Mouse (Mus musculus) forebrain, embryonic 15.5 days (tissue): ENCODE results near the gene Sestd1. TPM values are rescaled to one million over a fixed set of nuclear protein-coding genes. Genes with fewer than 3 reads are reported as not detected.

Experiments used
- ATAC-seq: fragments of 200-750 bp; cut with Nextera tagmentation; replicated peaks from 2 replicates; pipeline ENCODE4 v1.8.0; 2017; ENCODE audit warnings: mild to moderate bottlenecking, moderate TSS enrichment, moderate library complexity
- H3K27ac ChIP-seq: fragments of 300-500 bp; sonication (generic); replicated peaks from 2 replicates; pipeline ENCODE4 v1.5.1; 2015; ENCODE audit warnings: mild to moderate bottlenecking, inconsistent platforms
- H3K27me3 ChIP-seq: fragments of 300-500 bp; sonication (generic); 2 replicates; pipeline ENCODE4 v1.6.1; 2015; ENCODE audit warnings: inconsistent platforms
- H3K36me3 ChIP-seq: fragments of 300-500 bp; sonication (generic); 2 replicates; pipeline ENCODE4 v1.6.1; 2015; ENCODE audit warnings: mild to moderate bottlenecking, inconsistent platforms
- H3K4me1 ChIP-seq: fragments of 300-500 bp; sonication (generic); 2 replicates; pipeline ENCODE4 v1.6.1; 2015; ENCODE audit warnings: inconsistent platforms
- H3K4me2 ChIP-seq: fragments of 300-500 bp; sonication (generic); replicated peaks from 2 replicates; pipeline ENCODE4 v1.6.1; 2015; ENCODE audit warnings: mild to moderate bottlenecking, inconsistent platforms
- H3K4me3 ChIP-seq: fragments of 300-500 bp; sonication (generic); 2 replicates; pipeline ENCODE4 v1.5.1; 2015; ENCODE audit warnings: mild to moderate bottlenecking, inconsistent platforms
- H3K9ac ChIP-seq: fragments of 300-500 bp; sonication (generic); replicated peaks from 2 replicates; pipeline ENCODE4 v1.6.1; 2015; ENCODE audit warnings: mild to moderate bottlenecking, inconsistent platforms
- H3K9me3 ChIP-seq: fragments of 300-500 bp; sonication (generic); 2 replicates; pipeline ENCODE4 v1.6.1; 2016; ENCODE audit warnings: inconsistent platforms
- WGBS: fragments of 180-500 bp; shearing (Covaris S2); methylation state at CpG from one replicate; pipeline ENCODE4 v1.1.7; 2015; ENCODE audit warnings: mixed read lengths; 5-methylcytosine and 5-hydroxymethylcytosine counted together
- polyA plus RNA-seq: library from polyadenylated mRNA; unstranded; fragments of >200 nt; fragmentation: Nextera tagmentation; extraction: Ambion mirVana; gene quantifications from 2 replicates; pipeline ENCODE4 v1.2.1, GENCODE M21; 2015

Sestd1 gene
- polyA plus RNA-seq, 1 experiment from 2014 or later: 40.5 TPM

GRCm38 (mm10) chr2:77200958-77201614 is 79.3 kb downstream of the Sestd1 start:
- WGBS: 92% methylated on average over 5 of the region's 5 CpGs
- ATAC-seq: no peak
- H3K27me3 ChIP-seq: no peaks in the 10 kb centered on the region

GRCm38 (mm10) chr2:77200379-77200778 is 80.0 kb downstream of the Sestd1 start:
- H3K9me3 ChIP-seq: no peaks in the 10 kb centered on the region
- H3K27me3 ChIP-seq: no peaks in the 10 kb centered on the region
- H3K9ac ChIP-seq: no peak overlapping the region
- H3K36me3 ChIP-seq: peaks cover 16% of the 10 kb centered on the region
- WGBS: 94% methylated on average over 4 of the region's 4 CpGs
- H3K4me2 ChIP-seq: no peak overlapping the region
- H3K27ac ChIP-seq: no peak overlapping the region
- H3K4me1 ChIP-seq: no peaks in the 10 kb centered on the region
- H3K4me3 ChIP-seq: no peak overlapping the region
- ATAC-seq: no peak

More at GRCm38 (mm10) chr2:77200958-77201614, 79.3 kb downstream of the Sestd1 start:
- H3K4me3 ChIP-seq: no peak overlapping the region
- no peak overlapping the region for H3K27ac ChIP-seq
- peaks cover 19% of the 10 kb centered on the region for H3K36me3 ChIP-seq
- no peaks in the 10 kb centered on the region for H3K9me3 ChIP-seq
- no peak overlapping the region for H3K4me2 ChIP-seq
- H3K9ac ChIP-seq: no peak overlapping the region
- H3K4me1 ChIP-seq: no peaks in the 10 kb centered on the region

GRCm38 (mm10) chr2:77198246-77198645 is 82.1 kb downstream of the Sestd1 start:
- Histone ChIP-seq H3K27me3 (no peaks in the 10 kb centered on the region), H3K27ac (no peak overlapping the region), H3K36me3 (peaks cover 35% of the 10 kb centered on the region; the same call in 1 of the 2 replicates), H3K4me2 (no peak overlapping the region), H3K9me3 (no peaks in the 10 kb centered on the region), H3K4me1 (no peaks in the 10 kb centered on the region), H3K4me3 (no peak overlapping the region), H3K9ac (no peak overlapping the region)
- no peak for ATAC-seq
- WGBS: 86% methylated on average over 5 of the region's 5 CpGs

- H3K27me3 ChIP-seq: no peaks in the 10 kb centered on the region
- no peak overlapping the region for H3K4me2 ChIP-seq
- no peak overlapping the region for H3K4me3 ChIP-seq
- H3K27ac ChIP-seq: no peak overlapping the region
- no peaks in the 10 kb centered on the region for H3K9me3 ChIP-seq
- ATAC-seq: no peak
- no peaks in the 10 kb centered on the region for H3K4me1 ChIP-seq
- peaks cover 38% of the 10 kb centered on the region for H3K36me3 ChIP-seq
- 91% methylated on average over 4 of the region's 4 CpGs for WGBS
- no peak overlapping the region for H3K9ac ChIP-seq
Measured at GRCm38 (mm10) chr2:77196819-77197218, 83.6 kb downstream of the Sestd1 start.

- Histone ChIP-seq H3K9me3 (no peaks in the 10 kb centered on the region), H3K4me1 (no peaks in the 10 kb centered on the region), H3K4me3 (no peak overlapping the region), H3K27ac (no peak overlapping the region), H3K9ac (no peak overlapping the region), H3K36me3 (peaks cover 53% of the 10 kb centered on the region), H3K4me2 (no peak overlapping the region), H3K27me3 (no peaks in the 10 kb centered on the region)
- 93% methylated on average over 5 of the region's 5 CpGs for WGBS
- ATAC-seq: no peak
Measured at GRCm38 (mm10) chr2:77195056-77195455, 85.3 kb downstream of the Sestd1 start.

GRCm38 (mm10) chr2:77191811-77192210 is 88.6 kb downstream of the Sestd1 start:
- Histone ChIP-seq H3K4me3 (no peak overlapping the region), H3K36me3 (peaks cover 68% of the 10 kb centered on the region), H3K9ac (no peak overlapping the region), H3K9me3 (no peaks in the 10 kb centered on the region), H3K4me1 (no peaks in the 10 kb centered on the region), H3K27ac (no peak overlapping the region), H3K27me3 (no peaks in the 10 kb centered on the region), H3K4me2 (no peak overlapping the region)
- ATAC-seq: no peak
- WGBS: 94% methylated on average over 3 of the region's 3 CpGs

GRCm38 (mm10) chr2:77190891-77191290 is 89.5 kb downstream of the Sestd1 start:
- no peak overlapping the region for H3K9ac ChIP-seq
- H3K27me3 ChIP-seq: no peaks in the 10 kb centered on the region
- peaks cover 68% of the 10 kb centered on the region for H3K36me3 ChIP-seq
- H3K4me1 ChIP-seq: no peaks in the 10 kb centered on the region
- WGBS: 94% methylated on average over 7 of the region's 7 CpGs
- no peaks in the 10 kb centered on the region for H3K9me3 ChIP-seq
- no peak overlapping the region for H3K4me2 ChIP-seq
- H3K27ac ChIP-seq: no peak overlapping the region
- H3K4me3 ChIP-seq: no peak overlapping the region
- ATAC-seq: no peak

- no peak overlapping the region for H3K27ac ChIP-seq
- no peak for ATAC-seq
- no peaks in the 10 kb centered on the region for H3K27me3 ChIP-seq
- 94% methylated on average over 3 of the region's 3 CpGs for WGBS
- no peak overlapping the region for H3K4me3 ChIP-seq
- H3K36me3 ChIP-seq: peaks cover 68% of the 10 kb centered on the region
- no peaks in the 10 kb centered on the region for H3K9me3 ChIP-seq
- no peak overlapping the region for H3K9ac ChIP-seq
- no peaks in the 10 kb centered on the region for H3K4me1 ChIP-seq
- no peak overlapping the region for H3K4me2 ChIP-seq
Measured at GRCm38 (mm10) chr2:77190301-77190700, 90.1 kb downstream of the Sestd1 start.

- WGBS: 93% methylated on average over 7 of the region's 7 CpGs
- peaks cover 62% of the 10 kb centered on the region for H3K36me3 ChIP-seq
- no peaks in the 10 kb centered on the region for H3K4me1 ChIP-seq
- no peaks in the 10 kb centered on the region for H3K9me3 ChIP-seq
- H3K9ac ChIP-seq: no peak overlapping the region
- H3K4me3 ChIP-seq: no peak overlapping the region
- H3K27me3 ChIP-seq: no peaks in the 10 kb centered on the region
- ATAC-seq: no peak
- no peak overlapping the region for H3K27ac ChIP-seq
- no peak overlapping the region for H3K4me2 ChIP-seq
Measured at GRCm38 (mm10) chr2:77189671-77190070, 90.7 kb downstream of the Sestd1 start.

- Histone ChIP-seq H3K4me3 (no peak overlapping the region), H3K4me1 (no peaks in the 10 kb centered on the region), H3K27ac (no peak overlapping the region), H3K9me3 (no peaks in the 10 kb centered on the region), H3K27me3 (no peaks in the 10 kb centered on the region), H3K4me2 (no peak overlapping the region), H3K36me3 (peaks cover 50% of the 10 kb centered on the region), H3K9ac (no peak overlapping the region)
- 91% methylated on average over 3 of the region's 3 CpGs for WGBS
- no peak for ATAC-seq
Measured at GRCm38 (mm10) chr2:77187501-77187900, 92.9 kb downstream of the Sestd1 start.

GRCm38 (mm10) chr2:77186912-77187311 is 93.5 kb downstream of the Sestd1 start:
- WGBS: 35% methylated on average over 8 of the region's 8 CpGs
- Histone ChIP-seq H3K4me2 (no peak overlapping the region), H3K9me3 (no peaks in the 10 kb centered on the region), H3K36me3 (peaks cover 44% of the 10 kb centered on the region), H3K27me3 (no peaks in the 10 kb centered on the region), H3K4me1 (no peaks in the 10 kb centered on the region), H3K4me3 (no peak overlapping the region), H3K9ac (no peak overlapping the region), H3K27ac (no peak overlapping the region)
- ATAC-seq: no peak

- Histone ChIP-seq H3K9me3 (no peaks in the 10 kb centered on the region), H3K4me2 (no peak overlapping the region), H3K4me3 (no peak overlapping the region), H3K9ac (no peak overlapping the region), H3K36me3 (peaks cover 25% of the 10 kb centered on the region; the same call in 1 of the 2 replicates), H3K4me1 (no peaks in the 10 kb centered on the region), H3K27me3 (no peaks in the 10 kb centered on the region), H3K27ac (no peak overlapping the region)
- ATAC-seq: no peak; the same call in 1 of the 2 replicates
- 40% methylated on average over 8 of the region's 8 CpGs for WGBS
Measured at GRCm38 (mm10) chr2:77184049-77184571, 96.3 kb downstream of the Sestd1 start.

GRCm38 (mm10) chr2:77183646-77184045 is 96.7 kb downstream of the Sestd1 start:
- Histone ChIP-seq H3K4me3 (no peak overlapping the region), H3K9ac (no peak overlapping the region), H3K9me3 (no peaks in the 10 kb centered on the region), H3K27me3 (no peaks in the 10 kb centered on the region), H3K4me2 (no peak overlapping the region), H3K36me3 (peaks cover 25% of the 10 kb centered on the region; the same call in 1 of the 2 replicates), H3K4me1 (no peaks in the 10 kb centered on the region), H3K27ac (no peak overlapping the region)
- 88% methylated on average over 2 of the region's 2 CpGs for WGBS
- ATAC-seq: no peak
